Mouse (Mus musculus): Measurements from ENCODE around the gene Nxf1.

Nxf1 gene

DNA sequence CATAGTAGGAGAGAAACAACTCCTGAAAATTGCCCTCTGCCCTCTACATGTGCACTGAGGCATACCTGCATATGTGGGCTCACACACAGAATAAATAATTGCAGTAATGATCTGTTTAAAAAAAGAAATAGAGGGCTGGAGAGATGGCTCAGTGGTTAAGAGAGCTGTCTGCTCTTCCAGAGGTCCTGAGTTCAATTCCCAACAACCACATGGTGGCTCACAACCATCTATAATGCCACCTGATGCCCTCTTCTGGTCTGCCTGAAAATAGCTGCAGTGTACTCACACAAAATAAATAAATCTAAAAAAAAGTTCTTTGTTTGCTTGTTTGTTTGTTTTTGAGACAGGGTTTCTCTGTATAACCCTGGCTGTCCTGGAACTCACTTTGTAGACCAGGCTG, 37.8 kb upstream of the Nxf1 start:
- ChIA-PET CTCF (interaction anchor here (0.6 to 1.8 kb wide), 13 partner anchors 15 to 234 kb away, joined by 3 to 8 read pairs (median 4); partner anchors contain the start of genes 1700092M07Rik (in 1 of the 4), Gng3 (in 1 of the 4), Tmem179b (in 1 of the 4) and Tut1 (in 1 of the 4)), POLR2A (interaction anchor here in 2 of 4 experiments (0.7 to 20.5 kb wide), 21 partner anchors 9 to 247 kb away, joined by 3 to 1732 read pairs (median 9); partner anchors contain the start of genes 1700092M07Rik (in 2 of the 2), Nxf1 (in 2 of the 2), Slc3a2 (in 2 of the 2) and Stx5a (in 2 of the 2))

GRCm38 (mm10) chr19:8721378-8721777, 35.5 kb upstream of the Nxf1 start:
- CTCF ChIA-PET: interaction anchor here in 3 of 4 experiments (0.6 to 2.7 kb wide), 3 partner anchors 8 to 95 kb away, joined by 4 to 39 read pairs (median 7); no protein-coding TSS in a partner anchor
- POLR2A ChIA-PET: interaction anchor here (0.7 to 31.6 kb wide), 34 partner anchors 0 to 1157 kb away, joined by 3 to 1732 read pairs (median 14); partner anchors contain the start of genes 1700092M07Rik (in 3 of the 4), Nxf1 (in 3 of the 4), Stx5a (in 3 of the 4) and 1810009A15Rik (in 2 of the 4)

- POLR2A ChIA-PET: interaction anchor here (0.6 to 31.6 kb wide), 72 partner anchors 0 to 1946 kb away, joined by 3 to 1732 read pairs (median 7); partner anchors contain the start of genes 1700092M07Rik (in 3 of the 4), Nxf1 (in 3 of the 4), Stx5a (in 3 of the 4) and 1810009A15Rik (in 2 of the 4)
- CTCF ChIA-PET: interaction anchor here in 3 of 4 experiments (0.5 to 2.7 kb wide), 4 partner anchors 8 to 39 kb away, joined by 5 to 39 read pairs (median 7); no protein-coding TSS in a partner anchor
These were observed 34.9 kb upstream of the Nxf1 start for GRCm38 (mm10) chr19:8722021-8722420.

DNA sequence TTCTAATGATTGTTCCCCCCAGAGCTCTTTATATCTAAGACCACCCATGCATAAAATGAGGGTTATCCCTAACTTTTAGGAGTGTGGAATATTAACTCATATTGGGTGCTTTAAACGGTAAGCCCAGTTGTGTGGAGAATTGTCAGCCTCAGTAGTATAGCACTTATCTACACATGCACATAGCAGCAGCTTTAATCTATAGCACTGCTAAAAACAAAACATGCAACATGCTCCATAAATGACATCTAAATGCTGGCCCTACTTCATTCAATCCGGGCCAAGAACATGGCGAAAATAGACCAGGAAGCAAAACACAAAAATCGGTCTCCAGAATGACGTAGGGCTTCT, 34.3 kb upstream of the Nxf1 start:
- CTCF ChIA-PET: interaction anchor here (0.6 to 2.7 kb wide), 10 partner anchors 9 to 244 kb away, joined by 3 to 39 read pairs (median 4); partner anchors contain the start of genes Eef1g (in 1 of the 4) and Stx5a (in 1 of the 4)
- POLR2A ChIA-PET: interaction anchor here (0.6 to 31.6 kb wide), 253 partner anchors 1 to 1781 kb away, joined by 3 to 1732 read pairs (median 5); partner anchors contain the start of genes Zbtb3 (in 4 of the 4), 1700092M07Rik (in 3 of the 4), AC129217.1 (in 3 of the 4) and B3gat3 (in 3 of the 4)

DNA sequence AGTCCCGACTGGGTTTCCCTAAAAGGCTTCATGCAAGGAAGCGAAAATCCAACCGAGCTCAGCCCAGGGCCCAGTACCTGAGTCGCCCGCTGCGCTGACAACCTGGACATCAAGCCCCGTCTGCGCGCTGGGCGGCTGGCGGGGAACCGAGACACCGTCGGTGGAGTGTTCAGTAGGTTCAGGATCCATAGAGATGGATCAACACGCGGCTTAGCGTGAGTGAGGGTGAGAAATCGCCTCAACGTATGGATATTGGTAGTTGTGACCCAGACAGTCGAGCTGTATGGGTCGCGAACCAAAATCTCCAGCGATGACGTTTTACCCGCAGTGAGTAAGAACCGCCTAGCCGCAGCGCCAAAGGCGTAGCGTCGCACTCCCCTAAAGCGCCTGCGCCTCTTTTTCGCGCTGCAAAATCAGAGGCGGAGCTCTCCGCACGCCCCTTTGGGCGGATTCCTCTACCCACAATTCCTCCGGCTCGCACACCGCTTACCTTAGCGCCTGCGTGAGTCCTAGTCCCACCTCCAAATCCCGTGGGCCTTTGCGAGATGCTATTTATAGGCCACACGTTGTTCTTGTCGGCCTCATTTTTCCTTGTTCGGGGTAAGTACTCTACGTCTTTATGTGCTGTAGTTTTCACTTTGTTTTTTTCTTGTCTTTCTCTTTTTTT, 33.8 kb upstream of the Nxf1 start, which contains the start of gene Slc3a2:
Gene Slc3a2, minus strand, starts transcription at position 463 of the 667 bp plus-strand sequence.
- CTCF ChIA-PET: interaction anchor here (0.6 to 2.7 kb wide), 10 partner anchors 9 to 244 kb away, joined by 3 to 39 read pairs (median 4); partner anchors contain the start of genes Eef1g (in 1 of the 4) and Stx5a (in 1 of the 4)
- POLR2A ChIA-PET: interaction anchor here (0.6 to 31.6 kb wide), 284 partner anchors 1 to 1894 kb away, joined by 3 to 1732 read pairs (median 5); partner anchors contain the start of genes Zbtb3 (in 4 of the 4), 1700092M07Rik (in 3 of the 4), AC129217.1 (in 3 of the 4) and B3gat3 (in 3 of the 4)

DNA sequence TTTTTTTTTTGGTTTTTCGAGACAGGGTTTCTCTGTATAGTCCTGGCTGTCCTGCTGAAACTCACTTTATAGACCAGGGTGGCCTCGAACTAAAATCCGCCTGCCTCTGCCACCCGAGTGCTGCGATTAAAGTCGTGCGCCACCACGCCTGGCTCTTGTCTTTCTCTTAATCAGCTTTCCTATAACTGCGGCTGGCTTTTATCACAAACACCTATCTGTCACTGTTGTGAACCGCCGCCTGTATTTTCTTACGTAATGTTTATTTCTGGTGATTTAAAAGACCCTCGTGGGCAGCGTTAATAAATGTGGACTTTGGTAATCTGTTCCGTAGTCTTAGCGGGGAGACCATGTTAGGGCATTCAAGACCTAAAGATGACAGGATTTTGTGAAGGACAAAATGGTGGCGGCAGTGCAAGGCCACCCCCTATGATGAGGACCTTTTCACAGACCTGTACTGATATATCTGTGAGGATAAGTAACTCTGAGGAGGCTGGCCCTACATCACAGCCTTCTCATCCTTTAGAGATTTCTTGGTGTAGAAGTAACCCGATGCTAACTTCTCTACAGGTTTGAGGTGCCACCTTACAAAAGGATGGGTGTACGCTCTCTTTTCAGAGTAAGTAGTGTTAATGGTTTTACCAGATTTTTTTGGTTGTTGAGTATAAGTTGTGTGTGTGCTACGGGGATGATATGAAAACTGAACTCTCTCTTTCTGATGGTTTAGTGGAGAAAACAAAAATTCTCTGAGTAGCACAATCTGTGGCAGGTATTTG, 33.1 kb upstream of the Nxf1 start:
- CTCF ChIA-PET: interaction anchor here in 3 of 4 experiments (0.8 to 2.7 kb wide), 8 partner anchors 10 to 243 kb away, joined by 3 to 39 read pairs (median 4); partner anchors contain the start of genes Eef1g (in 1 of the 3) and Stx5a (in 1 of the 3)
- POLR2A ChIA-PET: interaction anchor here (0.6 to 31.6 kb wide), 228 partner anchors 2 to 1893 kb away, joined by 3 to 1732 read pairs (median 6); partner anchors contain the start of genes 1700092M07Rik (in 3 of the 4), Eef1g (in 3 of the 4), Ganab (in 3 of the 4) and Gng3 (in 3 of the 4)

DNA sequence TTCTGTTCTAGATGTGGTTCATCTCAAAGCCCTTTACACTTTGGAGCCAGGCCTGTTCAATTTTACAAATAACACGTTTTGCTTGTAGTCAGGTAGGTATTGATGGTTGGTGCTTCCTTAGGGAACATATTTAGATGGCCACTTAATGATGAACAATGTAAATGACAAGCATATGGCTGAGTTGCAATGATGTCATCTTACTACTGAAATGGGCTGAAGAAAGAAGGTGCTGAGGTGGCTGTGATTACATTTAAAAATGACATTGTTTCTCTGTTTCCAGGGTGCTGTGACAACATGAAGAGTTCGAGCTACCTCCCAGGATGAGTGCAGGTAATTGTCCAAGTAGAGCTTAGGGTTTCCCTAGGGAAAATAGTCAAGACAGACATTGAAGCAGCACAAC, 32.5 kb upstream of the Nxf1 start:
- CTCF ChIA-PET: no interaction called here
- POLR2A ChIA-PET: interaction anchor here (0.7 to 31.6 kb wide), 37 partner anchors 3 to 1666 kb away, joined by 3 to 1732 read pairs (median 13); partner anchors contain the start of genes Nxf1 (in 4 of the 4), 1700092M07Rik (in 3 of the 4), Stx5a (in 3 of the 4) and 1810009A15Rik (in 2 of the 4)

DNA sequence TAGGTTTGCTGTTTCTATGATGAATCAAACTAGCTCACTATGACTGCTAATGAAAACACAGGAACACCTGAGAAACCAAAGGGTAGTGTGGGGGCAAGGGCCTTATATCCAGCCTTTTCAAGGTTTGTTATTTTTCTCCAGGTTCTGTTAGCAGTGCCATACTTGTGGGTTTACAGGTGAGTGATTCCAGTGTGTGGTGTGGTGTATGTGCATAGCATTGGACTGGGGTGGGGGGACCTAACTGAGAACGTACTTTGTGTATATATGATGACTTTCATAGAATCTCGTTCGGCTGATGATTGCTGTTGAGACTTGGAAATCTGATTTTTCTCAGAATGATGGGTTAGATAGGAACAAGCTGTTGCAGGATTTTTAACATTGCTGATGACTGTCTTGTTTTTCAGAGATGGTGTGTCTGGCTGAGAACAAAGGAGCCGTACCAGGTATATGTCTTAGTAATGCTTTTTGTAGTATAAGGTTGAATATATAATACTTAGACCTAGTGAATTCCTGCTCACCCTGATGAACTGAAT, 31.7 kb upstream of the Nxf1 start:
- ChIA-PET CTCF (no interaction called here), POLR2A (interaction anchor here (0.5 to 31.6 kb wide), 60 partner anchors 3 to 1356 kb away, joined by 3 to 1732 read pairs (median 9); partner anchors contain the start of genes 1700092M07Rik (in 4 of the 4), Nxf1 (in 4 of the 4), Stx5a (in 4 of the 4) and 1810009A15Rik (in 3 of the 4))

GRCm38 (mm10) chr19:8726609-8727390, 30.1 kb upstream of the Nxf1 start:
- ChIA-PET CTCF (interaction anchor here in 1 of 4 experiments (0.7 to 2.6 kb wide), 2 partner anchors 9 kb away, joined by 3 to 21 read pairs; no protein-coding TSS in a partner anchor), POLR2A (interaction anchor here (0.6 to 31.6 kb wide), 65 partner anchors 5 to 1219 kb away, joined by 3 to 1732 read pairs (median 9); partner anchors contain the start of genes 1700092M07Rik (in 4 of the 4), Stx5a (in 4 of the 4), Taf6l (in 4 of the 4) and 1810009A15Rik (in 3 of the 4))

- POLR2A ChIA-PET: interaction anchor here (0.6 to 31.6 kb wide), 81 partner anchors 6 to 1401 kb away, joined by 3 to 1732 read pairs (median 5); partner anchors contain the start of genes 1700092M07Rik (in 4 of the 4), Stx5a (in 4 of the 4), Taf6l (in 4 of the 4) and Tmem179b (in 4 of the 4)
- CTCF ChIA-PET: interaction anchor here in 1 of 4 experiments (1.2 to 2.6 kb wide), 2 partner anchors 9 to 11 kb away, joined by 4 to 21 read pairs; no protein-coding TSS in a partner anchor
These were observed 29.3 kb upstream of the Nxf1 start for GRCm38 (mm10) chr19:8727495-8728114.

GRCm38 (mm10) chr19:8728335-8729099, 28.4 kb upstream of the Nxf1 start:
- POLR2A ChIA-PET: interaction anchor here (0.6 to 31.6 kb wide), 87 partner anchors 5 to 1402 kb away, joined by 3 to 1732 read pairs (median 5); partner anchors contain the start of genes 1700092M07Rik (in 4 of the 4), Stx5a (in 4 of the 4), Taf6l (in 4 of the 4) and Nxf1 (in 3 of the 4)
- CTCF ChIA-PET: interaction anchor here in 1 of 4 experiments (0.7 to 2.6 kb wide), 4 partner anchors 10 to 45 kb away, joined by 3 to 21 read pairs (median 4); no protein-coding TSS in a partner anchor

GRCm38 (mm10) chr19:8734334-8734733, 22.5 kb upstream of the Nxf1 start:
- POLR2A ChIA-PET: interaction anchor here in 3 of 4 experiments (0.5 to 31.6 kb wide), 9 partner anchors 11 to 39 kb away, joined by 3 to 1732 read pairs (median 5); partner anchors contain the start of genes Slc3a2 (in 3 of the 3), Nxf1 (in 2 of the 3) and Tmem179b (in 1 of the 3)
- CTCF ChIA-PET: interaction anchor here in 1 of 4 experiments (0.9 kb wide), 1 partner anchor 11 kb away, joined by 4 read pairs; the partner anchor contains the start of gene Slc3a2

DNA sequence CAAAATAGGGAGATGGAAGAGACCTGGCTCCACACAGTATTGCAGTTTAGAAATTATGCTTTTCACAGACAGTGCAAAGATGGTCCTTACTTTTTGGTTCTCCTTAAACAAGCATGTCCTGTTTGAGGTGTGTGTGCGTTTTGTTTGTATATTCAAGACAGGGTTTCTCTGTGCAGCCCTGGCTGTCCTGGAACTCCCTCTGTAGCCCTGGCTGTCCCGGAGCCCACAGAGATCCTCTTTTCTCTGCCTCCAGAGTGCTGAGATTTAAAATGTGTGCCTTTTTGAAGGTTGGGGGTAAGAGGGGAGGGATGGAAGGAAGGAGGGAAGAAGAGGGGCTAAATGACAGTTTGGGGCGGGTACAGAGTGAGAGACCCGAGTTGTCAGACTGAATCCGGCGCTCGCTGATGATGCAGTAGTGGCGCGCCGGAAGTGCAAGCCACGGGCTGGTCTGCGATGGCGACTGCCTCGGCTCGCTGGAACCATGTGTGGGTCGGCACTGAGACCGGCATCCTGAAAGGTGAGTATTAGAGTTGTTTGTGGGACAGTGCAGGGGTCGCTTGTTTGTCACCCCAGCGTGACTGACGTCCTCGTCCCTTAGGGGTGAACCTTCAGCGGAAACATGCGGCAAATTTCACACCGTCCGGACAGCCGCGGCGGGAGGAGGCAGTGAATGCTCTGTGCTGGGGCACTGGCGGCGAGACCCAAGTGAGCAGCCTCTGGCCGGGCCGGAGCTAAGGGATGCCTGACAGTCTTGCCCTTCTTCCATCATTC, 21.3 kb upstream of the Nxf1 start, which contains the start of gene Wdr74:
Gene Wdr74, plus strand, starts transcription at position 439 of the 771 bp plus-strand sequence.
- POLR2A ChIA-PET: interaction anchor here in 3 of 4 experiments (0.6 to 31.6 kb wide), 17 partner anchors 8 to 1417 kb away, joined by 3 to 1732 read pairs (median 5); partner anchors contain the start of genes Slc3a2 (in 3 of the 3), Nxf1 (in 2 of the 3), Hnrnpul2 (in 1 of the 3) and Taf6l (in 1 of the 3)
- CTCF ChIA-PET: no interaction called here

GRCm38 (mm10) chr19:8736160-8736467, 20.8 kb upstream of the Nxf1 start:
- POLR2A ChIA-PET: interaction anchor here in 3 of 4 experiments (0.6 to 31.6 kb wide), 25 partner anchors 8 to 1418 kb away, joined by 3 to 1732 read pairs (median 7); partner anchors contain the start of genes Nxf1 (in 3 of the 3), Slc3a2 (in 3 of the 3), Hnrnpul2 (in 2 of the 3) and Taf6l (in 2 of the 3)

More at GRCm38 (mm10) chr19:8736160-8736467, 20.8 kb upstream of the Nxf1 start:
- CTCF ChIA-PET: no interaction called here

Data from embryonic stem cell, embryonic (primary cell).